Mouse (Mus musculus) CD4-positive, CD25-positive, alpha-beta regulatory T cell (primary cell): ENCODE data around the gene Nelfcd. TPM values are rescaled to one million over a fixed set of nuclear protein-coding genes. Genes with fewer than 3 reads are reported as not detected.

Experiments
- polyA plus RNA-seq: library from polyadenylated mRNA; unstranded; fragments of 100-300 nt; shearing (Covaris generic); gene quantifications from one replicate; pipeline ENCODE4 v1.2.1, GENCODE M21; 2017

The Nelfcd gene
- polyA plus RNA-seq: 69.1 TPM

GRCm38 (mm10) chr2:174415731-174416310 lies at the start of gene Nelfcd:
Gene Nelfcd, plus strand, starts transcription at chr2:174415804.

GRCm38 (mm10) chr2:174438737-174439449 lies 23.3 kb downstream of the Nelfcd start, which contains the start of gene Ctsz:
Gene Ctsz, minus strand, starts transcription at chr2:174439039.

GRCm38 (mm10) chr2:174450353-174450752 lies 34.7 kb downstream of the Nelfcd start, which contains the start of gene Tubb1:
Gene Tubb1, plus strand, starts transcription at chr2:174450695.

GRCm38 (mm10) chr2:174463789-174464523 lies 48.4 kb downstream of the Nelfcd start, which contains the start of gene Atp5e:
Gene Atp5e, minus strand, starts transcription at chr2:174464105.

GRCm38 (mm10) chr2:174472818-174473549 lies 57.4 kb downstream of the Nelfcd start, which contains the start of gene Prelid3b:
Gene Prelid3b, minus strand, starts transcription at chr2:174473081.

Other genes starting within 250 kb of the Nelfcd start
- gene Gnas, start 131.5 kb upstream of the Nelfcd start, polyA plus RNA-seq: 806 TPM
- 4.3 TPM for gene Gm20721, start 69.1 kb upstream of the Nelfcd start, polyA plus RNA-seq
- gene Ctsz, start 23.2 kb downstream of the Nelfcd start, polyA plus RNA-seq: 97.9 TPM
- 0.17 TPM for gene Tubb1, start 34.9 kb downstream of the Nelfcd start, polyA plus RNA-seq
- 415 TPM for gene Atp5e, start 48.3 kb downstream of the Nelfcd start, polyA plus RNA-seq
- 87.9 TPM for gene Prelid3b, start 57.3 kb downstream of the Nelfcd start, polyA plus RNA-seq
- 11.4 TPM for gene Zfp831, start 227.7 kb downstream of the Nelfcd start, polyA plus RNA-seq